Mouse (Mus musculus) stomach, postnatal 0 days (tissue): ENCODE results near the gene Rnf111. TPM values are rescaled to one million over a fixed set of nuclear protein-coding genes. Genes with fewer than 3 reads are reported as not detected.

Experiments used
- ATAC-seq: fragments of 200-750 bp; cut with Nextera tagmentation; 2 replicates; pipeline ENCODE4 v1.8.0; 2017; ENCODE audit not compliant: low FRiP score, low TSS enrichment
- DNase-seq: peaks from one replicate; pipeline ENCODE4 v3.0.0-alpha.2; 2016; ENCODE audit warnings: low spot score
- H3K27ac ChIP-seq: fragments of 300-500 bp; sonication (generic); replicated peaks from 2 replicates; pipeline ENCODE4 v1.5.1; 2014; ENCODE audit warnings: mild to moderate bottlenecking, control low read depth
- H3K27me3 ChIP-seq: fragments of 300-500 bp; sonication (generic); 2 replicates; pipeline ENCODE4 v1.6.1; 2014; ENCODE audit warnings: low read length; ENCODE audit not compliant: control insufficient read depth, insufficient read depth
- H3K36me3 ChIP-seq: fragments of 300-500 bp; sonication (generic); 2 replicates; pipeline ENCODE4 v1.6.1; 2014; ENCODE audit warnings: low read length, mixed read lengths; ENCODE audit not compliant: control insufficient read depth, insufficient read depth
- H3K4me1 ChIP-seq: fragments of 300-500 bp; sonication (generic); replicated peaks from 2 replicates; pipeline ENCODE4 v1.6.1; 2014; ENCODE audit warnings: antibody characterized with exemption; ENCODE audit not compliant: control insufficient read depth, insufficient read depth
- H3K4me2 ChIP-seq: fragments of 300-500 bp; sonication (generic); replicated peaks from 2 replicates; pipeline ENCODE4 v1.6.1; 2014; ENCODE audit warnings: low read depth, mild to moderate bottlenecking, control low read depth, moderate library complexity
- H3K4me3 ChIP-seq: fragments of 300-500 bp; sonication (generic); 2 replicates; pipeline ENCODE4 v1.5.1; 2014; ENCODE audit warnings: low read depth, low read length, control low read depth
- H3K9ac ChIP-seq: fragments of 300-500 bp; sonication (generic); 2 replicates; pipeline ENCODE4 v1.6.1; 2014; ENCODE audit warnings: mild to moderate bottlenecking, low read length, control low read depth, mixed read lengths
- H3K9me3 ChIP-seq: fragments of 300-500 bp; sonication (generic); 2 replicates; pipeline ENCODE4 v1.6.1; 2016; ENCODE audit warnings: low read length; ENCODE audit not compliant: control insufficient read depth
- CTCF ChIP-seq: IDR thresholded peaks from 2 replicates; pipeline ENCODE4 v1.5.1; 2016; ENCODE audit warnings: antibody characterized with exemption, low read depth, mild to moderate bottlenecking, moderate library complexity
- EP300 ChIP-seq: optimal IDR thresholded peaks from 2 replicates; pipeline ENCODE3; 2016; ENCODE audit warnings: antibody characterized with exemption
- WGBS: fragments of 180-500 bp; shearing (Covaris S2); extraction: QIAGEN DNeasy Blood & Tissue Kit; methylation state at CpG from one replicate; pipeline ENCODE4 v1.1.7; 2014; 5-methylcytosine and 5-hydroxymethylcytosine counted together
- polyA plus RNA-seq: library from polyadenylated mRNA; unstranded; fragments of >200 nt; fragmentation: Nextera tagmentation; extraction: Ambion mirVana; gene quantifications from 2 replicates; pipeline ENCODE4 v1.2.1, GENCODE M21; 2015

Rnf111 gene
- polyA plus RNA-seq, 1 experiment from 2014 or later = 11.2 TPM

GRCm38 (mm10) chr9:70408791-70409190 lies 94.7 kb downstream of the Rnf111 start:
- Histone ChIP-seq H3K9ac (no peak overlapping the region), H3K27me3 (no peaks in the 10 kb centered on the region), H3K27ac (no peak overlapping the region), H3K4me1 (no peaks in the 10 kb centered on the region), H3K4me2 (no peak overlapping the region), H3K9me3 (no peaks in the 10 kb centered on the region), H3K36me3 (peaks cover 20% of the 10 kb centered on the region), H3K4me3 (no peak overlapping the region)
- peak; percentile 28 for DNase-seq
- TF ChIP-seq CTCF (peak; percentile 73), EP300 (no peak)
- 0 out of 2 replicates have a peak, but pooled peaks have one; percentile 19 for ATAC-seq
- WGBS = 88% methylated on average over 3 of the region's 3 CpGs

DNA sequence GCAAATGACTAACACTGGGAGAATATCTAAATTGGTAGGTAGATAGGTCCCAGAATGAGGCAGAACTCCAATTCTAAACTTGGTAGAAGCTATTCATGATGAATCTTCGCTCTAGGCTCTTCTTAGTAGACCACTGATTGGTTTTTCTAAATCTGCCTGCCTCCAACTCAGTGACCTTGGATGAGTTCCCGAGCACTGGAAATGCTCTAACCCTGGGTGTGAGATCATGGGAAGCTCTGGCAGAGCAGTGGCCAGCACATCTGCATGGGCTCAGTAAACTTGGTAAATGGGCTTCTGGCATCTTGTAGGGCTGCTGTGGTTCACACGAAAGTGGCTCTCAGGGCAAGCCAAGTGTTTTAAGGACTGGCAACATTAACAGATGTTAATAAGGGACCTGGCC lies 96.9 kb downstream of the Rnf111 start:
- Histone ChIP-seq H3K9ac (no peak overlapping the region), H3K9me3 (no peaks in the 10 kb centered on the region), H3K4me3 (no peak overlapping the region), H3K4me1 (no peaks in the 10 kb centered on the region), H3K4me2 (no peak overlapping the region), H3K36me3 (peaks cover 6% of the 10 kb centered on the region), H3K27ac (no peak overlapping the region), H3K27me3 (no peaks in the 10 kb centered on the region)
- DNase-seq (no peak), ATAC-seq (no peak)
- TF ChIP-seq CTCF (no peak), EP300 (no peak)
- WGBS = 64% methylated on average over 3 of the region's 3 CpGs

DNA sequence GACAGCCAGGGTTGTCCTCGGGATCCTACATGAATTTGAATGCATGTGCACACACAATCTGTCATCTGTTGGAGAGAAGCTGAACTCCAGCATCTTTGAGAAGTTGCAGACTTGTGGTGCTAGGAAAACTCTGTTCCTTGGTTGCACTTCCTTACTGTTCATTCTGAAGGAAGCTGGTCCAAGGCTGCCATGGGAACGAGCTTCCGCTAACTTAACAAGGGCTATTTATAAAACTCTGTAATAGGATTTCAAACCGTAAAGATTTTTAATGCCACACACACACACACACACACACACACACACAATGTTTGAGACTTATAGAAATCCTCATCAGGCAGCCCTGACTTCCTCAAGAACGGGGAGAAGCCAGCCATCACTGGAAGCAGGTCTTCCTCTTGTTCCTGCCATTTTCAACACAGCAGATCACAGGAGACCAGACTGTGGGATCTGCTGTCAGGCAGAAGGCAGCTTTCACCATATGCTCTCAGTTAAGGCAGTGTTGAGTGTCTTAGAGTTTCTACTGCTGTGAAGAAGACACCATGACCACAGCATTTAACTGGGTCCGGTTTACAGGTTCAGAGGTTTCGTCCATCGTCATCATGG lies 101.5 kb downstream of the Rnf111 start:
- Histone ChIP-seq H3K9me3 (no peaks in the 10 kb centered on the region), H3K4me1 (no peaks in the 10 kb centered on the region), H3K9ac (no peak overlapping the region), H3K4me2 (no peak overlapping the region), H3K27me3 (no peaks in the 10 kb centered on the region), H3K36me3 (peaks cover 6% of the 10 kb centered on the region; the same call in 1 of the 2 replicates), H3K27ac (no peak overlapping the region), H3K4me3 (no peak overlapping the region)
- TF ChIP-seq EP300 = no peak
- no peak for TF ChIP-seq CTCF
- ATAC-seq (no peak), DNase-seq (no peak)
- WGBS = 81% methylated on average over 8 of the region's 8 CpGs

DNA sequence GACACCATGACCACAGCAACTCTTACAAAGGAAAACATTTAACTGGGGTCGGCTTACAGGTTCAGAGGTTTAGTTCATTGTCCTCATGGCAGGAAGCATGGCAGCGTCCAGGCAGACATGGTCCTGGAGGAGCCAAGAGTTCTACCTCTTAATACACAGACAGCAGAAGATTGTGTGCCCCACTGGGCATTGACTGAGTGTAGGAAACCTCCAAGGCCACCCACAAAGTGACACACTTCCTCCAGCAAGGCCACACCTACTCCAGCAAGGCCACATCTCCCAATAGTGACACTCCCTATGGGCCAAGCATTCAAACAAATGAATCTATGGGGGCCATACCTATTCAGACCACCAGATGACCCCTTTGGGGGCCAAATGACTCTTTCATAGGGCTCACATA lies 107.4 kb downstream of the Rnf111 start:
- no peak overlapping the region for H3K27ac ChIP-seq
- peaks cover 11% of the 10 kb centered on the region; the same call in 1 of the 2 replicates for H3K36me3 ChIP-seq
- no peaks in the 10 kb centered on the region for H3K9me3 ChIP-seq
- 90% methylated on average over 2 of the region's 2 CpGs for WGBS
- H3K4me3 ChIP-seq = no peak overlapping the region
- no peak overlapping the region for H3K9ac ChIP-seq
- H3K4me2 ChIP-seq = no peak overlapping the region
- TF ChIP-seq CTCF (no peak), EP300 (no peak)
- H3K27me3 ChIP-seq = no peaks in the 10 kb centered on the region
- DNase-seq (no peak), ATAC-seq (no peak)
- H3K4me1 ChIP-seq = no peaks in the 10 kb centered on the region

- WGBS = 89% methylated on average over 12 of the region's 12 CpGs
- ATAC-seq = no peak
Measured at GRCm38 (mm10) chr9:70395617-70396016, 107.9 kb downstream of the Rnf111 start.

GRCm38 (mm10) chr9:70392563-70392907 lies 111.0 kb downstream of the Rnf111 start:
- peak; percentile 59 for ATAC-seq
- TF ChIP-seq CTCF (peak; percentile 74), EP300 (no peak)
- peaks cover 9% of the 10 kb centered on the region; the same call in 1 of the 2 replicates for H3K36me3 ChIP-seq
- no peaks in the 10 kb centered on the region for H3K27me3 ChIP-seq
- H3K9ac ChIP-seq = no peak overlapping the region
- WGBS = 11% methylated on average over 6 of the region's 6 CpGs
- H3K4me3 ChIP-seq = no peak overlapping the region
- no peak overlapping the region for H3K27ac ChIP-seq
- DNase-seq = peak; percentile 40
- no peak overlapping the region for H3K4me2 ChIP-seq
- no peaks in the 10 kb centered on the region for H3K4me1 ChIP-seq
- H3K9me3 ChIP-seq = no peaks in the 10 kb centered on the region

More at GRCm38 (mm10) chr9:70395617-70396016, 107.9 kb downstream of the Rnf111 start:
- no peak overlapping the region for H3K4me2 ChIP-seq
- peak; percentile 22 for DNase-seq
- peak; percentile 60 for TF ChIP-seq CTCF
- TF ChIP-seq EP300 = no peak
- no peak overlapping the region for H3K9ac ChIP-seq
- H3K4me1 ChIP-seq = no peaks in the 10 kb centered on the region
- no peak overlapping the region for H3K4me3 ChIP-seq
- no peak overlapping the region for H3K27ac ChIP-seq
- H3K36me3 ChIP-seq = peaks cover 9% of the 10 kb centered on the region; the same call in 1 of the 2 replicates
- no peaks in the 10 kb centered on the region for H3K27me3 ChIP-seq
- H3K9me3 ChIP-seq = no peaks in the 10 kb centered on the region
